Mouse (Mus musculus): Measurements from ENCODE around the gene Hoxb8.

- TF ChIP-seq USF1 (IDR thresholded peaks at IDR 0.05; ENCODE audit: low read depth) (no peak), POLR2A (IDR thresholded peaks at IDR 0.05; ENCODE audit: insufficient read length, low read depth) (no peak), MAX (IDR thresholded peaks at IDR 0.05; ENCODE audit: low read depth) (no peak), MYOG (IDR thresholded peaks at IDR 0.05; ENCODE audit: control insufficient read depth in 1 of 3, insufficient read depth in 1 of 3, insufficient read length in 2 of 3, low read depth in 2 of 3) (no peak), POLR2AphosphoS2 (IDR thresholded peaks at IDR 0.05; ENCODE audit: insufficient read length, low read depth) (no peak), CEBPB (IDR thresholded peaks at IDR 0.05; ENCODE audit: insufficient read depth, poor library complexity, severe bottlenecking) (no peak), E2F4 (IDR thresholded peaks at IDR 0.05; ENCODE audit: insufficient read depth) (no peak), TCF12 (IDR thresholded peaks at IDR 0.05; ENCODE audit: insufficient read depth, poor library complexity, severe bottlenecking) (no peak), SRF (IDR thresholded peaks at IDR 0.05; ENCODE audit: control insufficient read depth, insufficient read length, low read depth) (no peak), REST (IDR thresholded peaks at IDR 0.05; ENCODE audit: insufficient read depth, insufficient read length) (no peak), TCF3 (IDR thresholded peaks at IDR 0.05; ENCODE audit: insufficient read length, low read depth) (no peak)
Observed at GRCm38 (mm10) chr11:96267021-96267920, 14.4 kb upstream of the Hoxb8 start.
